Mouse (Mus musculus): ENCODE results near the gene Nfkbia.

Gene Nfkbia

DNA sequence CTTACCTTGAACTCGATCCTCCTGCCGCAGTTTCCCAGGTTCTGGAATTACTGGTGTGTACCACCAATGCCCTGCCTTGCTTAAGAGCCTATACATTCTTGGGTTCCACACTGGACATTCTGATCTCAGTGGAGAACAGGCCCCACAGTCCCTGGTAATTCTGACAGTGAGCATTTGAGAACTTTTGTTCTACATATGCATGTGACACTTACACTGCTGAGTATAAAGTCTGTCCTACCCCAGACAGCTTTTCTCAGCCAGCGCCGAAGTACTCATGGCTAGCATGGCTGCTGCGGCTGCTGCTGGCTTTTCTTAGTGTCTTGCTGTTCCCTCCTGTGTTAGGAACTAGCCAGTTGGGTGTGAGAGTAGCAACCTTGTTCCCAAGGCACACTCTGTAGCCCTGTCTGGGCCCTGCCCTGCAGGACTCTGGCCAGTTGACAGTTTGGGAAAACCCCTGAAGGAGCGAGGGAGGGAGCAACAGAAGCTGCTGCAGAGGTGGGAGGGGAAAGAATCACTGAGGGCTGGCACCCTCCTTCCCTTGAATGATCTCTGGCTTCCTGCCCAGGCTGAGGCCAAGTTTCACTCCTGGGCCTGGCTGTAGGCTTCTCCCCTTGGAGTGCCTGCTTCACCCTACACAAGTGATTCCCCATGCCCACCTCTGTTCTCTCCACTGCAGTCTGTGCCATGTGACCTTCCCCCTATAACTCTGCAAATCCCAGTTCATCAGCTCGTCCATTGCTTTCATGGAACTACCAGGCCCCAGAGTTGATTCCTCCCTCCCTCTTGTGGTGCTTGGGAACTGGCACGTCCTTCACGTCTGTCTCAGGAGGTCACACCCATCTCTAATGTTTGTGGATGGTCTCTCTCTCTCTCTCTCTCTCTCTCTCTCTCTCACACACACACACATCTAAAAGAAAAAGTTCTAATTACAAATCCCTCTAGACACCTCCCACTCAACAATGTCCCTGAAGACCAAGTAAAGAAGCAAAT, 49.3 kb downstream of the Nfkbia start:
- DNase-seq (ENCODE audit: low spot score), result peak; percentile 89

- no peak for DNase-seq (ENCODE audit: low spot score)
Observed at GRCm38 (mm10) chr12:55442245-55442644, 50.2 kb downstream of the Nfkbia start.

- no peak for DNase-seq (ENCODE audit: low spot score)
Observed at GRCm38 (mm10) chr12:55440416-55440815, 52.0 kb downstream of the Nfkbia start.
